Mouse (Mus musculus) limb, embryonic 14.5 days (tissue): ENCODE measurements at regions not wholly inside any gene's neighbourhood (a gene's known extent, or its start where the extent isn't known, plus 50 kb on each side); places are given as distances from the start of the nearest gene placed in this dataset.

Experiments
- ATAC-seq: fragments of 200-750 bp; cut with Nextera tagmentation; 2 replicates; pipeline ENCODE4 v1.8.0; 2017; ENCODE audit warnings: low read depth, moderate number of reproducible peaks, moderate TSS enrichment; ENCODE audit not compliant: low FRiP score
- DNase-seq: peaks from one replicate; pipeline ENCODE4 v3.0.0-alpha.2; 2015; ENCODE audit warnings: low spot score
- H3K27ac ChIP-seq: fragments of 300-500 bp; sonication (generic); replicated peaks from 2 replicates; pipeline ENCODE4 v1.5.1; 2014; ENCODE audit warnings: low read depth, mild to moderate bottlenecking, low read length, moderate library complexity, mixed read lengths
- H3K27me3 ChIP-seq: fragments of 300-500 bp; sonication (generic); 2 replicates; pipeline ENCODE4 v1.6.1; 2014; ENCODE audit warnings: low read length, mixed read lengths; ENCODE audit not compliant: control insufficient read depth, insufficient read depth
- H3K36me3 ChIP-seq: fragments of 300-500 bp; sonication (generic); 2 replicates; pipeline ENCODE4 v1.6.1; 2014; ENCODE audit warnings: mild to moderate bottlenecking, low read length, moderate library complexity, mixed read lengths; ENCODE audit not compliant: control insufficient read depth, insufficient read depth
- H3K4me1 ChIP-seq: fragments of 300-500 bp; sonication (generic); 2 replicates; pipeline ENCODE4 v1.6.1; 2014; ENCODE audit warnings: antibody characterized with exemption, low read length, mixed read lengths; ENCODE audit not compliant: control insufficient read depth, insufficient read depth
- H3K4me2 ChIP-seq: fragments of 300-500 bp; sonication (generic); replicated peaks from 2 replicates; pipeline ENCODE4 v1.6.1; 2014; ENCODE audit warnings: low read depth, mild to moderate bottlenecking, low read length, moderate library complexity; ENCODE audit not compliant: severe bottlenecking
- H3K4me3 ChIP-seq: fragments of 300-500 bp; sonication (generic); replicated peaks from 2 replicates; pipeline ENCODE4 v1.5.1; 2014; ENCODE audit warnings: low read length
- H3K9ac ChIP-seq: fragments of 300-500 bp; sonication (generic); 2 replicates; pipeline ENCODE4 v1.6.1; 2014; ENCODE audit warnings: mild to moderate bottlenecking, low read depth, low read length, moderate library complexity; ENCODE audit not compliant: severe bottlenecking
- H3K9me3 ChIP-seq: fragments of 300-500 bp; sonication (generic); 2 replicates; pipeline ENCODE4 v1.6.1; 2016; ENCODE audit warnings: low read length; ENCODE audit not compliant: control insufficient read depth
- POLR2A ChIP-seq: fragments of 200-500 bp; IDR thresholded peaks from 2 replicates; pipeline ENCODE4 v1.8.0; 2012; ENCODE audit warnings: inconsistent platforms, mild to moderate bottlenecking, moderate library complexity, borderline replicate concordance; ENCODE audit not compliant: insufficient read depth, insufficient read length; ENCODE audit errors: extremely low read depth
- WGBS: fragments of 180-500 bp; shearing (Covaris S2); extraction: QIAGEN DNeasy Blood & Tissue Kit; methylation state at CpG from one replicate; pipeline ENCODE4 v1.1.7; 2014; 5-methylcytosine and 5-hydroxymethylcytosine counted together

DNA sequence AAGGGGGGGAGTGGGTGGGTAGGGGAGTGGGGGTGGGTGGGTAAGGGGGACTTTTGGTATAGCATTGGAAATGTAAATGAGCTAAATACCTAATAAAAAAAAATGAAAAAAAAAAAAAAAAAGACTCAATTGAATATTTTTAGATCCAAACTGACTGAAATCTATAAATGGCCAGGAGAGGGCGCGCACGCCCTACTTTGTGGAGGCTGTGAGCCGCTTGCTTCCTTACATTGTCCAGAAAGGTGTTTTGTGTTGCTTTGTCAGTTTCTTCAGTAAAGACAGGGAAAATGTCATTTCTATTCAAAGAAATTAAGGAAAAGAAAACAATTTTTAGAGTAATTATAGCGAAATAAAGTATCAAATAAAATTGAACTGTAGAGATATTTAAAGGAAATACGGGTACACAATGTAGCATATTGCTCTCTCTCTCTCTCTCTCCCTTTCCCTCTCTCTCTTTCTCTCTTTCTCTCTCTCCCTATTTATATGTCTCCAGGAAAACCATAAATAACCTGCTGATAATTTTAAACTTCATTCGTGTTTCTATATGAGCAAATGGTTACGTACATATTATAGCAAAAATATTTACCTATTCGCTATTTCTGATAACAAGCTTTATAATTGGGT, 933.9 kb downstream of the Gbe1 start:
- Histone ChIP-seq H3K4me1 (no peaks in the 10 kb centered on the region), H3K27me3 (no peaks in the 10 kb centered on the region), H3K9ac (no peak overlapping the region), H3K27ac (no peak overlapping the region), H3K4me3 (no peak overlapping the region), H3K9me3 (no peaks in the 10 kb centered on the region), H3K4me2 (no peak overlapping the region), H3K36me3 (no peaks in the 10 kb centered on the region)
- ATAC-seq (no peak), DNase-seq (peak; percentile 82)
- WGBS = 38% methylated on average over 9 of the region's 9 CpGs
- TF ChIP-seq POLR2A = no peak

DNA sequence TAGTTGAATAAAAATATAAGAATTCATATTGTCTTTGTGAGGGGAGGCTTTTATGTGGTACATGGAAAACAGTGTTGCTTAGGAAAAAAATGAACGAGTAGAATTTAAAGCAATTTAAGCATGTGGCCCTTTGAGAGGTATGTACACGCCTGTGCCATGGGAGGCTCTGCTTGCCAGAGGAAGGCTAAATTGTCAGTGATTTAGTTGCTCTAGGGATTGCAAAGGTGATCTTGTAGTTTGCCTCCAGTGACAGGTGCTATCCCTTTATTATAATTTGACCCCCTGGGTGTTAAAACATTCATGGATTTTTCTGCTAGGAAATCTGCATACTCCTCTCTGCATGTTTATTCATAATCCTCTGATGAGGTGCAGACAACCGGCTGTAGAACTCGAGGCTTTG, 942.0 kb downstream of the Gbe1 start:
- TF ChIP-seq POLR2A = no peak
- 73% methylated on average over 4 of the region's 4 CpGs for WGBS
- no peak for DNase-seq
- H3K27ac ChIP-seq = no peak overlapping the region
- H3K27me3 ChIP-seq = no peaks in the 10 kb centered on the region
- H3K36me3 ChIP-seq = no peaks in the 10 kb centered on the region
- H3K4me2 ChIP-seq = no peak overlapping the region
- H3K4me3 ChIP-seq = no peak overlapping the region
- ATAC-seq = no peak
- H3K9ac ChIP-seq = no peak overlapping the region
- H3K9me3 ChIP-seq = no peaks in the 10 kb centered on the region
- no peaks in the 10 kb centered on the region for H3K4me1 ChIP-seq

DNA sequence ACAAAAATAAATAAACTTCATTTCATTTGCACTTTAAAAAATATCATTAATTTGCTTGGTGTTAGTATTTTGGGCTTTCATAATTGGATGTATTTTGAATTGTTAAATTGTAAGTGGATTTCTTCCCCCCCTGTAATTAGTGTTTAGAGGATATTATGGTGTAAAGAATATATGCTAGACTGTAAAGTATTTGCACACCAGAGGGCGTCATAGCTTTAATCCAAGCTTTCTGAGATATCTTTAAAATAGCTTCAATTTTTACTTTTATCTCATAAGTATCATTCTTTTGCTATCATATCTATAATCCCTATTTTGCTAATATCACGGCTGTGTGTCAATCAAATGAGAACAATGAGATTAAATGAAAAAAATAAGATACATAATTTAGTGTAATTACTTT, 942.4 kb downstream of the Gbe1 start:
- Histone ChIP-seq H3K4me2 (no peak overlapping the region), H3K27ac (no peak overlapping the region), H3K9ac (no peak overlapping the region), H3K27me3 (no peaks in the 10 kb centered on the region), H3K9me3 (no peaks in the 10 kb centered on the region), H3K4me1 (no peaks in the 10 kb centered on the region), H3K4me3 (no peak overlapping the region), H3K36me3 (no peaks in the 10 kb centered on the region)
- TF ChIP-seq POLR2A = no peak
- 72% methylated on average over 2 of the region's 2 CpGs for WGBS
- DNase-seq (no peak), ATAC-seq (no peak)

GRCm38 (mm10) chr16:71267191-71267590, 953.4 kb downstream of the Gbe1 start:
- Histone ChIP-seq H3K27ac (no peak overlapping the region), H3K4me1 (no peaks in the 10 kb centered on the region), H3K9ac (no peak overlapping the region), H3K4me3 (no peak overlapping the region), H3K27me3 (no peaks in the 10 kb centered on the region), H3K4me2 (no peak overlapping the region), H3K9me3 (no peaks in the 10 kb centered on the region), H3K36me3 (no peaks in the 10 kb centered on the region)
- no peak for DNase-seq
- TF ChIP-seq POLR2A = no peak
- no peak for ATAC-seq
- WGBS = 71% methylated on average over 5 of the region's 5 CpGs
